Mouse (Mus musculus): ENCODE data around the gene Foxc2.

Gene Foxc2

GRCm38 (mm10) chr8:121086004-121086900 is 29.7 kb upstream of the Foxc2 start:
- no peak for DNase-seq (ENCODE audit: low spot score)

DNA sequence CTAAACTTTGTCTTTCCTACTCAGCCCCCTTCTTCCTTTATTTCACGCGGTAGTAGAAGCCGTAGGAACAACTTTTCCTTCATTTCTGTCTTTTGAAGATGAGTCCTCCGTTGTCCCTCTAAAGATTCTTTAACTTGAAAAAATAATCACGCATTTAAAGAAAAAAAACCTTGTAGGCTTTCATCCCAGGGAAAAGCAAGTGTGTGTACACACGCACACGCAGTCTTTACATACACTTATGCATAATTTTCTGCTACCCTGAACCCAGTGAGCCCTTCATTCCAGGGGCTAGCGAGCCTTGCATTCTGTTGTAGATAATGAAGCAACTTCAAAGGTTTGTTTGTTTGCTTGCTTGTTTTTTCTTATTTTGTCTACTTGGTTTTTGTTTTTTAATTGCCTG is 27.7 kb upstream of the Foxc2 start:
- no peak for DNase-seq (ENCODE audit: low spot score)

DNA sequence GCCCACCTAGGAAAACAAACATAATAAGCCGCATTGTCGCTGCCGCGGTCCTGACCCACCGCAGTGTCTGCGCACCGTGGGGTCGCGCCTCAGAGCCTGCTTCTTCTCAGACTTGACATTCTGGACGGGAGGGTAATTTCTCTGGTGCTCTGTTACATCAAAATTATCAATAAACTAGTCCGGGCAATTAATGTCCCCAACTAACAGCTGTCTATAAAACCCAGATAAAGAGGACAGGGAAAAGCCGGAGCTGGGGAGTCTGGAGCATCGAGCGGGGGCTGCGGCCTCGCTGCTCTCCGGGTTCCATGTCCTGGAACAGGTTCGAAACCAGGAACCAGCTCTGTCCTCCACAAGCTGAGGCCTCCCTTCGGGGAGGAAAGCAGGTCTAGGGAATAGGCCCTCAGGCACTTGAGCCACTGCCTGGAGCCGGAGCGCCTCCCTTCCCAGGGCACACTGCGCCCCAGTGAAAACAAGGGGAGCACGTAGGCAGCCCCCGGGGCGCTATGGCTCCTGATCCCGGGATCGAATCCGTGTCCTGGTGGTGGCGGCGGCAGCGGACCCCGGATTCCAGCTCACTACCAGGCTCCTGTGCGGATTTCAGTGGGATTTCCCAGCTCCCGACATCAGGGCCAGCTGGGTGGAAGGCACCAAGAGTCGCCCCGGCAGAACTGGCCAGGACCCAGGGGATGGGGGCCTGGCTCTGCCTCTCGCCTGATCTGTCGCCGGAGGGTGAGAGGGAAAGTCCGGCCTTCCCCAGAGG is 26.9 kb upstream of the Foxc2 start:
- no peak for DNase-seq (ENCODE audit: low spot score)

DNA sequence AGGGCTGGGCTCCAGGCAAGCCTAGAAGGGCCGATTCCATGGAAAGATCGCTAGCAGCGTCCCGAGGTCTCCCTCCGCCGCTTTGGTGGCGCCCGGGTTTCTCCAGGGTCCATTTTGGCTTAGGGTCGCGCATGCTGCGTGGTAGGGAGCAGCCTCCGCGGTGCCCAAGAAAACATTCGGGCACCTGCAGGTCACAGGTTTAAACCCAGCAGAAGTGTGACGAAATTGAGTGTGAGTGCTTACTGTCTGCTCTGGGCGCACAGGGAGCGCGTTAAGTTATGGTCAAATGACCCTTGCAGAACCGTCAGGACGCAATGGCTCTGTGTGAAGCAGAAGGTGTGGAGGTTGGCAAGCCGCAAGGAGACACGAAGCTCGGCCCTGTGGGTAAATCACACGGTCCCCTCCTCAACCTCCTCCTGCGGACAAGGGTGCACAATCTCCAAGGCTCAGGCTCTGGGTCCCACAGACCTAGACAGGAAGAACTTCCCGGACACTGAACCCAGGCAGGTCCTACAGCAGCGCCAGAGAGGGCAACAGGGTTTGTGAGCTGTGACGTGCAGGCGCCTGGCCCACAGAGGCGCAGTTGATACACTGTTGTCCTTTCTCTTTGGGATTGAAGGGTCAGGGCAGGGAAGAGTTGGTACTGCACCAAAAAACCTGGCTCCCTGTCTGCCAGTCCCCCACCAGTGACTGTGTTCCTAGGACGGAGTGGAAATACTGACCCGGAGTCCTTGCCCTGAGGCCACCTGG is 26.2 kb upstream of the Foxc2 start:
- no peak for DNase-seq (ENCODE audit: low spot score)

DNA sequence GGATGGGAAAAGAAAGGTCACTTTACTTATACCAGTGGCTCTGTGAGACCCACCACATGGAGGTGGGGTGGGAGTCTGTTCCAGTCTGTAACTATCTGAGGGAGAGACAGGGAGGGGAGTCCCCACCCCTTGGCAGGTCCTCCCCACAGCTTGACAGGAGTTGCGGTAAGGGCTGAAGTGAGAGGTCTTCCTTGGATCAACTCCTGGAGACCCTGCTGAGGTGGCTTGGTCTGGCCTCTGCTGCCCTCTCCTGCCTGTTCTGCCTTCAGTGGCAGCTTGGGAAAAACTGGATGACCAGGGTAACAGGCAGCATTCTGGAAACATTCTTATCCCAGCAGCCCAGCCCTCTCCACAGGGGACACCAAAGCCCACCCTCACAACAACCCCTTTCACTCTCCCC is 25.3 kb upstream of the Foxc2 start:
- no peak for DNase-seq (ENCODE audit: low spot score)

- DNase-seq (ENCODE audit: low spot score) = no peak
Measured at GRCm38 (mm10) chr8:121092141-121092540, 23.8 kb upstream of the Foxc2 start.

GRCm38 (mm10) chr8:121092627-121093026 is 23.3 kb upstream of the Foxc2 start:
- DNase-seq (ENCODE audit: low spot score) = peak; percentile 59

DNA sequence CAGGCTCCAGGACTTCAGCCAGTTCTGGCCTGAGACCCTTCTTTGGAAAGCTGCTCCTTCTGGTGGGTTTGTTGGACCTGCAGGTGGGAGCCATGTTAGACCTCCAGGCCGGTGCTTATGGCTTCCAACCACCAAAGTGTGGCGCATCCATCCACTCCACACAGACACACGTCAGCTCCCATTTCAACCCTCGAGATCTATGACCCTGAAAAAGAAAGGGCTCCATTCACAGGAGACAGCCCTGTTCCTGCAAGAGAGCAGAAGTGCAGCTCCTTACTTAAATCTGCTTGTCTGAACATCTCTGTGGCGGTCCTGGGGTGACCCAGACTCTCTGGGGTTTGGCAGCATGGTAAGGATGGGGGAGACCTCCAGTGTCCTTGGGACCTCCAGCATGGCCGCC is 22.5 kb upstream of the Foxc2 start:
- DNase-seq (ENCODE audit: low spot score) = no peak

DNA sequence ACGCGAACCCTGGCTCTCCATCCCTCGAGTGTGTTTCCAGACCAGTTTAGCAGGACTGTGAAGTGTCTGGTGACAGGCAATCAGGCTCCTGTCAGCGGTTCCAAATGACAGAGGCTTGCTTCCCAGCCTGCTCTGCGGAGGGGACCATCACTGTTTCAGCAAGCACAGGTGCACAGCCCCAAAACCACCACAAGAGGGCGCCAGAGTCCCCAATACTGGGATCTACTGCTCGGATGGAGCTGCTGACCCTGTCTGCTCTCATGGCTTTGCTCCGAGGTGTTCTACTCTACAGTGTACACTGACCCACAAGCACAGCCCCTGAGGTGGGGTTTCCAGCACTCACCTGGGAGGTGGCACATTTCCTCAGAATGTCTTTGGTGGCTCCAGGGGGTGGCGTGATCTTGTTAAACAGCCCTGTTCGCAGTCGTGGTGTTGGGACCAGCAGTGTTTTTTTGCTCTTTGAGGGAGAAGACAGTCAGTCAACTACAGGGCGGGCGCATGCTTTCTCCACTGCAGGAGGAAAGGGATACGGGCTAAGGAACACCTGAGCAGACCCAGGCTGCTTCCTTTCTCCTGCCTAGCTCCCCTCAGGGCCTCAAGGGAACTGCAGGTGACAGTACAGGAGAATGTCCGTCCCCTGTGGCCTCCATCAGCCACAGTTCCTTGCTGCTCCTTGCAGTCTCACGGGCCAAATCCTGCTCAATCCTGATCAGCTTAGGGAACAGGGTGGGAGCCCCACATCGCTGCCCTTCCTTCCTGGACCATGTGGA is 11.7 kb upstream of the Foxc2 start:
- DNase-seq (ENCODE audit: low spot score) = peak; percentile 58

DNA sequence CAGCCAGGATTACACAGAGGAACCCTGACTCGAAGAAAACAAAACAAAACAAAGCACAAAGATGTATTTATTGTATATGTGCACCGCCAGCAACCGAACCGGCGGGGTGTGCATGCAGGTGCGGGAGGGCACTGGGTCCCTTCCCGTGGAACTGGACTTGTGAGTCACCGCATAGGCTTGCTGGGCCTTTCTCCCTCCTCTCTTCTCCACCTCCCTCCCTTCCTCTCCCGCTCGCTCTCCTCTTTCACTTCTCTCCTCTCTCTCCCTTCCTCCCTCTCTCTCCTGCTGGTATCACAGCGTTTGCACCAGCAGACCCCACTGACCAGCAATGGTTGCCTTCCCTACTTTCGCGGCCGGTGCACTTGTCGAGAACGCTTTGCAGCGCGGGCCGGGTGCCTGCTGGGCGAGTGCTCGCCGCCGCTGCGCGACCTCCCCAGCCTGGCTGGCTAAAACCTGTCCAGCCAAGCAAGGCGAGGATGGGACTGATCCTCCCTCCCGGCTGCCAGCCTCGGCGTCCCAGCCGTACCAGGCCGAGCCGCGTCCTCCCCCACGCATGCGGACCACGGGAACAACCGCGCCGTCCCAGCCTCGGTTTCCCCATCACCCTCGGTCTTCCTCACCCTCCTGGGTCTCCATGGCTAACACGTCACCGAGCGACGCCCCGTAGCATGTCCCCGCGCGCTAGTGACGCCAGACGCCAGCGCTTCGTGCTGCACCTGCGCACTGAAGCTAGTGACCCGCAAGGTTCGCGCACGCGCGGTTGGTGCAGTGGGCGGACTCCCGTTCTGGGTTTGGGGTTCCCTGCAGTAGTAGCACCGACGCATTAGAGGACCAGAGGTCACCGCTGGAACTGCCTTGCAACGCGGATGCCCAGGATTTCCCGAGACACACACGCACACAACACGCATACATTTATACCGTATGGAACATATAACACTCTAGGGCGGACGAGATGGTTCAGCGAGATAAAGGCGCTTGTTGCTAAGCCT is 8.0 kb upstream of the Foxc2 start, which contains the start of gene Mthfsd:
Mthfsd (minus strand) TSS at position 725 of the 989 bp plus-strand sequence.
- peak; percentile 92 for DNase-seq (ENCODE audit: low spot score)

- no peak for DNase-seq (ENCODE audit: low spot score)
Measured at GRCm38 (mm10) chr8:121108657-121109056, 7.3 kb upstream of the Foxc2 start.

DNA sequence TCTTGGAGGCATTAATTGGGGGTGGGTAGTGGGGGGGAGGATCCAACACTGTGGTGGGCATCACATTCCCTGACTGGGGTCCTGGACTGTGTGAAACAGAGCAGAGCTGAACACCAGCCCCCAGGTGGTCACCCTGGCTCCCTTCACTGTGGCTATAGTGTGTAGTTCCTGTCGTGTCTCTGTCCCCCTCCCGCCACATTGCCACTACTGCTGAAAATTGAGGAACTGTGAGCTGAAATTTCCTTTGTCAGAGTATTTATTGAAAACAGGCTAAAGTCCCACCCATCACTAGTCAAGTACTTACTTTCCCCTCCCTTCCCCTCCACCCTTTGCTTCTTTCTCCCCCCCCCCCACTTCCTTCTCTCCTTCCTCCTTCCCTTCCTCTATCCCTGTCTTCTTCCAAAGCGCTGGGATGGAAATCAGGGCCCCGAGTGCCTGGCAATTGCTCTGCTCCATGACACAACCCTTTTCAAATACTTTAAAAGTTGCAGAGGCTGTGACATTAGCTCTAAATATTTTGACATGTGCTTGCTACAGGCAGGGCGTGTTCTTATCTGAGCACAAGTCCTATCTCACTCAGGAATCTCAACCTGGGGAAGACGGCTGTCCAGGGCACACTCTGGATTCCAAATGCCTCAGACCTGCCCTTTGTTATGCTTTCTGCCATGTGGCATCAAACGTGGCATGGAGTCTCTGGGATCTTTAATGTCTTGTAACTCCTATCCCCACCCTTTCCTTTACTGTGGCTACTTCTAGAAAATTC is 4.6 kb upstream of the Foxc2 start:
- DNase-seq (ENCODE audit: low spot score) = no peak

DNA sequence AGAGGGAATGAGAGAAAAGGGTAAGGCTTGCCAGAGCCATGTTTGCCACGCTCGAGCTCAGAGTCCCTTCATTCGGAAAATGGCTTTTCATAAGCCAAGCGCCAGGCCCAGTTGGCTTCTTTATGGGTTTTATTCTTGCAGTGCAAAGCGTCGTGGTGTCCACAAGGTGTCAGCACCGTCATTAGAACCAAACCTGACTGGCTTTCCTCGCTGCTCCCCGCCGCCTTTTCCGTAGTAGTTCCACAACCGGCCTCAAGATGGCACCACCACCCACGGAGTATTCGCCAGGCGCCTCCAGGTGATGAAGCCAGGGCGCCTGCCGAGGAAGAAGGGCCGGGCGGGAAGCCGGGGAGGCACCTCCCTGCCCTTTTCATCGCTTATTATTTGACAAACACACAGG is 2.7 kb upstream of the Foxc2 start:
- peak; percentile 96 for DNase-seq (ENCODE audit: low spot score)

DNA sequence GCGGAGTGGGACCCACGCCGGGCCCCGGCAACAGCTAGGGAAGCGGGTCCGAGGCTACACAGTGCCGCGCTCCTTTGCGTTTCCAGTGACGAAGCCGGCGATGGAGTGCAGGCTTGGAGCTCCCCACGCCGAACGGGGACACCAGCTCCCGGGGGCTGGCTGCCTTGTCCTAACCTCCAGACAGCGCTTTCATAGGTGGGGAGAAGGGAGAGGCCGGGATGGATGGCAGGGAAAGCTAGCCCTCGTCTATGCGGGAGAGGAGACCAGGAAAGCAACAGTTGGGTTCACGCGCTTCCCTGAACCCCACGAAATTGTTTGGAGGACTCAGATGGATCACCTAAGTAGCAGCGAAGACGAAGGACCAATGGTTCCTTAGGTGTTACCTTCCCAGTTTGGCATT is 835 bp upstream of the Foxc2 start:
- DNase-seq (ENCODE audit: low spot score) = no peak

DNA sequence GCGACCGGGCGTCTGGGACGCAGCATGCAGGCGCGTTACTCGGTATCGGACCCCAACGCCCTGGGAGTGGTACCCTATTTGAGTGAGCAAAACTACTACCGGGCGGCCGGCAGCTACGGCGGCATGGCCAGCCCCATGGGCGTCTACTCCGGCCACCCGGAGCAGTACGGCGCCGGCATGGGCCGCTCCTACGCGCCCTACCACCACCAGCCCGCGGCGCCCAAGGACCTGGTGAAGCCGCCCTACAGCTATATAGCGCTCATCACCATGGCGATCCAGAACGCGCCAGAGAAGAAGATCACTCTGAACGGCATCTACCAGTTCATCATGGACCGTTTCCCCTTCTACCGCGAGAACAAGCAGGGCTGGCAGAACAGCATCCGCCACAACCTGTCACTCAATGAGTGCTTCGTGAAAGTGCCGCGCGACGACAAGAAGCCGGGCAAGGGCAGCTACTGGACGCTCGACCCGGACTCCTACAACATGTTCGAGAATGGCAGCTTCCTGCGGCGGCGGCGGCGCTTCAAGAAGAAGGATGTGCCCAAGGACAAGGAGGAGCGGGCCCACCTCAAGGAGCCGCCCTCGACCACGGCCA is 717 bp downstream of the Foxc2 start:
- no peak for DNase-seq (ENCODE audit: low spot score)

DNA sequence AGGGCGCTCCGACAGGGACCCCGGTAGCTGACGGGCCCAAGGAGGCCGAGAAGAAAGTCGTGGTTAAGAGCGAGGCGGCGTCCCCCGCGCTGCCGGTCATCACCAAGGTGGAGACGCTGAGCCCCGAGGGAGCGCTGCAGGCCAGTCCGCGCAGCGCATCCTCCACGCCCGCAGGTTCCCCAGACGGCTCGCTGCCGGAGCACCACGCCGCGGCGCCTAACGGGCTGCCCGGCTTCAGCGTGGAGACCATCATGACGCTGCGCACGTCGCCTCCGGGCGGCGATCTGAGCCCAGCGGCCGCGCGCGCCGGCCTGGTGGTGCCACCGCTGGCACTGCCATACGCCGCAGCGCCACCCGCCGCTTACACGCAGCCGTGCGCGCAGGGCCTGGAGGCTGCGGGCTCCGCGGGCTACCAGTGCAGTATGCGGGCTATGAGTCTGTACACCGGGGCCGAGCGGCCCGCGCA is 1.2 kb downstream of the Foxc2 start:
- DNase-seq (ENCODE audit: low spot score) = no peak

DNA sequence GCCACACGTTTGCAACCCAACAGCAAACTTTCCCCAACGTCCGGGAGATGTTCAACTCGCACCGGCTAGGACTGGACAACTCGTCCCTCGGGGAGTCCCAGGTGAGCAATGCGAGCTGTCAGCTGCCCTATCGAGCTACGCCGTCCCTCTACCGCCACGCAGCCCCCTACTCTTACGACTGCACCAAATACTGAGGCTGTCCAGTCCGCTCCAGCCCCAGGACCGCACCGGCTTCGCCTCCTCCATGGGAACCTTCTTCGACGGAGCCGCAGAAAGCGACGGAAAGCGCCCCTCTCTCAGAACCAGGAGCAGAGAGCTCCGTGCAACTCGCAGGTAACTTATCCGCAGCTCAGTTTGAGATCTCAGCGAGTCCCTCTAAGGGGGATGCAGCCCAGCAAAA is 1.9 kb downstream of the Foxc2 start:
- no peak for DNase-seq (ENCODE audit: low spot score)

GRCm38 (mm10) chr8:121118634-121119420 is 2.9 kb downstream of the Foxc2 start:
- no peak for DNase-seq (ENCODE audit: low spot score)
